Mouse (Mus musculus): ENCODE results near the gene Elk4. TPM values are rescaled to one million over a fixed set of nuclear protein-coding genes. Genes with fewer than 3 reads are reported as not detected.
A peak's percentile ranks its signal among the peaks of the same experiment; 100 is the strongest.

The Elk4 gene
- polyA plus RNA-seq, 1 experiment from 2014 or later: 13.1 TPM

GRCm38 (mm10) chr1:131970661-131971520 is 36.5 kb upstream of the Elk4 start:
- no peaks in the 10 kb centered on the region for H3K36me3 ChIP-seq (replicated peaks)
- ATAC-seq (replicated peaks): peak; percentile 71
- WGBS: 5% methylated on average over 16 of the region's 16 CpGs
- H3K4me2 ChIP-seq: 0 out of 2 replicates have a peak overlapping the region, but pooled peaks have one; percentile 4
- H3K4me3 ChIP-seq: no peak overlapping the region
- peak overlapping the region; percentile 57 for H3K27ac ChIP-seq
- H3K9me3 ChIP-seq: no peaks in the 10 kb centered on the region
- no peak overlapping the region for H3K9ac ChIP-seq
- H3K4me1 ChIP-seq: peaks cover 25% of the 10 kb centered on the region
- no peaks in the 10 kb centered on the region for H3K27me3 ChIP-seq (replicated peaks)

GRCm38 (mm10) chr1:131971771-131972497 is 35.5 kb upstream of the Elk4 start:
- ATAC-seq (replicated peaks): peak; percentile 65
- peaks cover 23% of the 10 kb centered on the region for H3K4me1 ChIP-seq
- WGBS: 8% methylated on average over 15 of the region's 15 CpGs
- no peaks in the 10 kb centered on the region for H3K9me3 ChIP-seq
- peak overlapping the region; percentile 57 for H3K27ac ChIP-seq
- H3K27me3 ChIP-seq (replicated peaks): no peaks in the 10 kb centered on the region
- H3K9ac ChIP-seq: no peak overlapping the region
- H3K4me2 ChIP-seq: no peak overlapping the region
- no peak overlapping the region for H3K4me3 ChIP-seq
- no peaks in the 10 kb centered on the region for H3K36me3 ChIP-seq (replicated peaks)

DNA sequence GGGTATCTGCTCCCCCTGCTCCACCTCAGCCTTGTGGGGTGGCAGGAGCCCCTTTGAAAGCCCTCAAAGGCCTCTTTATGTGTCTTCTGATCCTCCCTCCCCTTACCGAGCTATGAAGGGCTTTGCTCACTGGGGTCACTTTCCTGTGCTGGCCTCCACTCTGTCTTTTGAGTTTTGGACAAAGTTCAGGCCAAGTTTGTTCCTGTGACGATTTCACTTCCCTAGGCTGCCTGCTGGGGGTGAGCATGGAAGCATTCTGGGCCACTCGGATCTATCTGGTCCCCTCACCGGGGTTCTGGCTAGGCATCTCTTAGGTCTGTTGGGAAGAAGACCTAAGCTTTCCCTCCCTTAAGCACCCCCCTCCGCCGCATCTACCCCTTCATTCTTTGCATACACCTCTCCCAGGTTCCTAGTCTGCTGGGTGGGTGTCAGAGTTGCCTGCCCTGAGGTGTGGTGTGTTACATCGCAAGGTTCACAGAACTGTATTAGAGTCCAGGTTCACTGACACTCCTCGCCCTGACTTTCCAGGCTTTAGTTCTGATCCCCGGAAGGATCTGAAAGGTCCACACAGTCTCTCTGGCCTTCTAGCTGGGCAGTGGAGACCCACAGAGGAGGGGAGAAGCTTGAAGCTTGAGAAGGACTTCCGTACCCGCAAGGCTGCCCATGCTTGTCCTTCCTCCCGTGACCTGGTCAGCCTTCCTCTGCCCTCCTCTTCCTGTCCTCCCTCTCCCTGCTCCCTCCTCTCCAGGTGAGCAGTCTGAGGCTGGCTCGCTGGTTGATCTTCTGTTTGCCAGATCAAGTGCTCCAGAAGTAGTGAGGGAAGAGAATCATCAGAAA is 34.7 kb upstream of the Elk4 start:
- Histone ChIP-seq H3K4me3 (no peak overlapping the region), H3K9ac (no peak overlapping the region), H3K4me1 (peaks cover 23% of the 10 kb centered on the region), H3K4me2 (no peak overlapping the region), H3K9me3 (no peaks in the 10 kb centered on the region), H3K27me3 (replicated peaks) (no peaks in the 10 kb centered on the region), H3K27ac (peak overlapping the region; percentile 57; the same call in 1 of the 2 replicates), H3K36me3 (replicated peaks) (no peaks in the 10 kb centered on the region)
- no peak for ATAC-seq (replicated peaks)
- 15% methylated on average over 13 of the region's 13 CpGs for WGBS

DNA sequence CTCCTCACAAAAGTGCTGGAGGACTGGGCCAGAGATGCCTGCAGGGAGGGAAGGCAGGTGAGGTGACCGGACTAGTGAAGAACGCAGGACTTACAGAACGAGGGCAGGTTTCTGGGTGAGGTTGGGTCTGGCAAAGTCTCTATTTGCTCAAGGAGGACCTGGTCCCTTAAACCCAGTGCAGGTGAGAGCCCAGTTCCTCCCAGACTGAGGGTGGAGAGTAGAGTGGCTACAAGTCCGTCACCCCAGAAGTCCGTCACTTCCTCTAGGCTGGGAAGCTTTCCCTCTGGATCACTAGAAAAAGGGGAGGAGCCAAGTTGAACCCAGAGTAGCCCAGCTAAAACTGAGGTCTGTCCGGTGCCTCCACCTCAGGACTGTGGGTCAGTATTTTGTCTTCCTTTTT is 33.4 kb upstream of the Elk4 start:
- no peaks in the 10 kb centered on the region for H3K9me3 ChIP-seq
- H3K36me3 ChIP-seq (replicated peaks): no peaks in the 10 kb centered on the region
- H3K4me3 ChIP-seq: no peak overlapping the region
- H3K27me3 ChIP-seq (replicated peaks): no peaks in the 10 kb centered on the region
- no peak overlapping the region for H3K27ac ChIP-seq
- H3K4me2 ChIP-seq: no peak overlapping the region
- H3K4me1 ChIP-seq: peaks cover 23% of the 10 kb centered on the region
- no peak for ATAC-seq (replicated peaks)
- WGBS: 83% methylated on average over 6 of the region's 6 CpGs
- no peak overlapping the region for H3K9ac ChIP-seq

DNA sequence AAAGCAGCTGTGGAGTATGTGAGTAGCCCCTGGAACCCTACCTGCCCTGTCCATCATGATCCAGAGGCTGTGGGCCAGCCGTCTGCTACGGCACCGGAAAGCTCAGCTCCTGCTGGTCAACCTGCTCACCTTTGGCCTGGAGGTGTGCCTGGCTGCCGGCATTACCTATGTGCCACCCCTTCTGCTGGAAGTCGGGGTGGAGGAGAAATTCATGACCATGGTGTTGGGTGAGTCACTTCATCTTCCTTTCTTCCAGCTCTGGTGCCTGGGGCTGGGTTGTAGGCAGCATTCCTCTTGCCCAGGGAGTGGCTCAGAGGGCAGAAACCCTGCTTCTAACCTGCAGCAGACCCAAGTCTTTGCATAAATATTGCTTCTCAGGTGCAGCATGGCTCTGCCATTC is 30.5 kb upstream of the Elk4 start:
- H3K4me3 ChIP-seq: no peak overlapping the region
- no peak overlapping the region for H3K9ac ChIP-seq
- H3K9me3 ChIP-seq: no peaks in the 10 kb centered on the region
- ATAC-seq (replicated peaks): no peak
- no peaks in the 10 kb centered on the region for H3K36me3 ChIP-seq (replicated peaks)
- H3K4me1 ChIP-seq: peaks cover 12% of the 10 kb centered on the region
- no peaks in the 10 kb centered on the region for H3K27me3 ChIP-seq (replicated peaks)
- no peak overlapping the region for H3K27ac ChIP-seq
- no peak overlapping the region for H3K4me2 ChIP-seq
- 91% methylated on average over 5 of the region's 5 CpGs for WGBS

- H3K27ac ChIP-seq: no peak overlapping the region
- H3K36me3 ChIP-seq (replicated peaks): no peaks in the 10 kb centered on the region
- WGBS: 23% methylated on average over 2 of the region's 2 CpGs
- H3K27me3 ChIP-seq (replicated peaks): no peaks in the 10 kb centered on the region
- no peak overlapping the region for H3K9ac ChIP-seq
- no peak for ATAC-seq (replicated peaks)
- H3K9me3 ChIP-seq: no peaks in the 10 kb centered on the region
- 0 out of 2 replicates have a peak, but pooled peaks cover 5% of the 10 kb centered on the region for H3K4me1 ChIP-seq
- H3K4me3 ChIP-seq: no peak overlapping the region
- no peak overlapping the region for H3K4me2 ChIP-seq
Measured at GRCm38 (mm10) chr1:131980471-131980870, 26.9 kb upstream of the Elk4 start.

- peak; percentile 49 for ATAC-seq (replicated peaks)
- Histone ChIP-seq H3K9ac (no peak overlapping the region), H3K36me3 (replicated peaks) (no peaks in the 10 kb centered on the region), H3K4me3 (no peak overlapping the region), H3K4me1 (0 out of 2 replicates have a peak, but pooled peaks cover 5% of the 10 kb centered on the region), H3K27me3 (replicated peaks) (no peaks in the 10 kb centered on the region), H3K27ac (no peak overlapping the region), H3K9me3 (no peaks in the 10 kb centered on the region), H3K4me2 (no peak overlapping the region)
- 49% methylated on average over 12 of the region's 12 CpGs for WGBS
Measured at GRCm38 (mm10) chr1:131981378-131982013, 25.9 kb upstream of the Elk4 start.

DNA sequence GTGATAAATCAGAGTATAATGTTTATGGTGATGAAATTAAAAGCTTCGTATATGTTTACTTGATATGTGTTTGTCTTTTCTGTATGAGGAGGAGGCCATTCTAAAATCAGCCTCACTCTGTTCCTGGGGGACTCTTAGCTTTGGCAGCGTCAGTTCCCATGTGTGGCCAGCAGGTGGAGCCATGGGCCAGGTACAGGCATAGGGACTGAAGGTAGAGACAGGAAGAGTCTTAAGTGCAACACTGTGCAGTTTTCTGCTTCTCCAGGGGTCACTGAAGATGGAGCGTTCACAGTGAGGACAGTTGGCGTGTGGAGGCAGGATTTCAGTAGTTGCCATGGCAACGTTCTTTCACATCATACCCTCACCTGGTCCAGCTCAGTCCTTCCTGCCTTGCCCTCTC is 24.5 kb upstream of the Elk4 start:
- Histone ChIP-seq H3K27me3 (replicated peaks) (no peaks in the 10 kb centered on the region), H3K4me2 (no peak overlapping the region), H3K27ac (no peak overlapping the region), H3K36me3 (replicated peaks) (no peaks in the 10 kb centered on the region), H3K9ac (no peak overlapping the region), H3K4me1 (0 out of 2 replicates have a peak, but pooled peaks cover 5% of the 10 kb centered on the region), H3K4me3 (no peak overlapping the region), H3K9me3 (no peaks in the 10 kb centered on the region)
- ATAC-seq (replicated peaks): peak; percentile 84
- 17% methylated on average over 5 of the region's 5 CpGs for WGBS

GRCm38 (mm10) chr1:131983806-131984205 is 23.6 kb upstream of the Elk4 start:
- Histone ChIP-seq H3K4me3 (no peak overlapping the region), H3K4me2 (no peak overlapping the region), H3K27ac (no peak overlapping the region), H3K27me3 (replicated peaks) (no peaks in the 10 kb centered on the region), H3K36me3 (replicated peaks) (no peaks in the 10 kb centered on the region), H3K9ac (no peak overlapping the region), H3K9me3 (no peaks in the 10 kb centered on the region), H3K4me1 (0 out of 2 replicates have a peak, but pooled peaks cover 5% of the 10 kb centered on the region)
- 79% methylated on average over 2 of the region's 2 CpGs for WGBS
- no peak for ATAC-seq (replicated peaks)

- Histone ChIP-seq H3K9me3 (no peaks in the 10 kb centered on the region), H3K4me1 (0 out of 2 replicates have a peak, but pooled peaks cover 5% of the 10 kb centered on the region), H3K36me3 (replicated peaks) (no peaks in the 10 kb centered on the region), H3K27me3 (replicated peaks) (no peaks in the 10 kb centered on the region), H3K27ac (0 out of 2 replicates have a peak overlapping the region, but pooled peaks have one; percentile 26), H3K9ac (no peak overlapping the region), H3K4me2 (no peak overlapping the region), H3K4me3 (no peak overlapping the region)
- no peak for ATAC-seq (replicated peaks)
- 62% methylated on average over 15 of the region's 15 CpGs for WGBS
Measured at GRCm38 (mm10) chr1:131987432-131987831, 20.0 kb upstream of the Elk4 start.

DNA sequence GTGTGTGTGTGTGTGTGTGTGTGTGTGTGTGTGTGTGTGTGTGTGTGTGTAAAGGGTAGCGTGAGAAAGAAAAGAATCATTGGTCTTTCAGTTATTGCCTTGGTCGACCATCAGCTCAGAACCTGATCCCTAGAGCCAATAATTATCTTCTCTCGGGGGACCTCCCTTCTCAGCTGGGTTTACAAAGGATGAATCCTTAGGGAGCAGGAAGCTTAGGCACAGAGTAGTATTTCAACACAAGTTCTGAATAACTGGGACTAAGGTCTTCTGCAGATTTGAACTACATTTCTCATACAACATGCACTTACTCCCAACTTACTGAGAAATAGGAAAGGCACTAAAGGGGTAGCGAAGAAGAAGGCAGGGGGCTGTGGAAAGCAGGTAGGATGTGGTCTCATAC is 17.9 kb upstream of the Elk4 start:
- H3K4me1 ChIP-seq: no peaks in the 10 kb centered on the region

More for the DNA sequence above, 17.9 kb upstream of the Elk4 start:
- H3K4me3 ChIP-seq: no peak overlapping the region
- ATAC-seq (replicated peaks): no peak
- H3K9me3 ChIP-seq: no peaks in the 10 kb centered on the region
- H3K36me3 ChIP-seq (replicated peaks): no peaks in the 10 kb centered on the region
- WGBS: 86% methylated on average over 4 of the region's 4 CpGs
- no peak overlapping the region for H3K4me2 ChIP-seq
- no peaks in the 10 kb centered on the region for H3K27me3 ChIP-seq (replicated peaks)
- H3K27ac ChIP-seq: no peak overlapping the region
- H3K9ac ChIP-seq: no peak overlapping the region

Data from midbrain, embryonic 15.5 days (tissue).